Comparison of ENCODE assay signal across 8 mouse cellular contexts in the genomic region with DNA sequence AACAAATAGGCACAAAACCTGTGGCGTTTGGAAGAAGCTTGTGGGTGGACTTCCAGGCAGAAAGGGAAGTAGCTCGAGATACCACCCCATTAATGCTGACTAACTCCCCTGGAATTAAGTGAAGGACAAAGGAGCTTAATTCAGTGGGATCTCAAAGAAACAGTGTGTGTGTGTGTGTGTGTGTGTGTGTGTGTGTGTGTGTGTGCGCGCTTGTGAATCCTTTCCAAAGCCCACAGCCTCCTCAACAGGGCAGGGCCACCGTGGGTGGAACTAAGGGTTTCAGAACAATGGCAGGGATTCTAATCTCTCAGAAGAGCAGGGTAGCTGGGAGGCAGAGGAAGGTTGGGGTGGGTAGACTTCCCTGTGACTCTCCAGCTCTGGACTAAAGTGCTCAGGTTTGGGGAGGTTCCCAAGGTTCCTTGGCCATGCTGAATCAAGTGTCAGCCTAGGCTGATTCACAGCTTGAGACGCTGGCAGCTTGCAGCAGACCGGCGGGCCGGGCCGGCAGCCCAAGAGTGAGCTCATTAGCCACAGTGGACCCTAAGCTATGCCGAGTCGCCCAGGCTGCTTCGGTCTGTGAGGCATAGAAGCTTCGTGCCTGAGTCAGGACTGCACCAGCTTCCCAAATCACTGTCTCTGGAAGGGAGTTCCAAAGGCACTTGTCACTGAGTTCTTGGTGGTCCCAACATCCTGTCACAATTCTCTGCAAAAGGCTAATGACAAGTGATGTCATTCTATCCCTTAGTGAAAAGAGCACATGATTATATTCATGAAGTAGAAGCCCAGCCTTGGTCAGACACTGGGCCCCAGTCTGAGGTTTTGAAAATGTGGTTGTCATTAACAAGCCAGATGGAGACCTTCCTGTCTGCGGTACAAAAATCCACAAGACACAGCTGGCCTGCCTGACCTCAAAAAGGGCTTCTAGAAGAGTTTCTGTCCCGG. TPM values are rescaled to one million over a fixed set of nuclear protein-coding genes. Genes with fewer than 3 reads are reported as not detected.
DNase-seq lines count a peak whose midpoint lies in the region; ATAC-seq lines count a peak whose summit lies in the region.

No protein-coding gene starts in this region.

- H3K27ac ChIP-seq in neural tube, embryonic 15.5 days (replicated peaks), result no peak overlapping the region
- no peak overlapping the region for H3K27ac ChIP-seq in intestine, embryonic 15.5 days

- ATAC-seq in neural tube, embryonic 15.5 days (ENCODE audit: low FRiP score), result no peak
- peak; percentile 71 for ATAC-seq in granulocyte monocyte progenitor cell, adult 5-6 weeks (replicated peaks; ENCODE audit: poor library complexity, severe bottlenecking)
- peak; percentile 71 for ATAC-seq in megakaryocyte progenitor cell, adult 5-6 weeks (replicated peaks; ENCODE audit: poor library complexity)
- no peak for ATAC-seq in intestine, embryonic 15.5 days

- H3K4me2 ChIP-seq in neural tube, embryonic 15.5 days, result no peak overlapping the region
- H3K4me2 ChIP-seq in intestine, embryonic 15.5 days (replicated peaks), result no peak overlapping the region

- 0 out of 2 replicates have a peak, but pooled peaks cover 3% of the 10 kb centered on the region for H3K27me3 ChIP-seq in neural tube, embryonic 15.5 days (replicated peaks)
- no peaks in the 10 kb centered on the region for H3K27me3 ChIP-seq in intestine, embryonic 15.5 days (replicated peaks)

- no peak overlapping the region for H3K4me3 ChIP-seq in neural tube, embryonic 15.5 days (replicated peaks)
- H3K4me3 ChIP-seq in intestine, embryonic 15.5 days (replicated peaks), result no peak overlapping the region

- H3K4me1 ChIP-seq in neural tube, embryonic 15.5 days, result 0 out of 2 replicates have a peak, but pooled peaks cover 7% of the 10 kb centered on the region
- peaks cover 4% of the 10 kb centered on the region for H3K4me1 ChIP-seq in intestine, embryonic 15.5 days (replicated peaks)

- H3K9me3 ChIP-seq in neural tube, embryonic 15.5 days (replicated peaks), result no peaks in the 10 kb centered on the region
- H3K9me3 ChIP-seq in intestine, embryonic 15.5 days, result no peaks in the 10 kb centered on the region

- no peaks in the 10 kb centered on the region for H3K36me3 ChIP-seq in neural tube, embryonic 15.5 days
- H3K36me3 ChIP-seq in intestine, embryonic 15.5 days, result no peaks in the 10 kb centered on the region

- no peak overlapping the region for H3K9ac ChIP-seq in neural tube, embryonic 15.5 days (replicated peaks)
- no peak overlapping the region for H3K9ac ChIP-seq in intestine, embryonic 15.5 days

- DNase-seq in neural tube, embryonic 10.5 days (ENCODE audit: extremely low spot score, low spot score), result peak; percentile 32
- DNase-seq in embryo, embryonic 10 days (ENCODE audit: low spot score), result peak; percentile 54
- no peak for DNase-seq in left cerebral cortex, adult 11 months (ENCODE audit: low spot score)
- DNase-seq in B cell, adult 2 months, result no peak

- WGBS in neural tube, embryonic 15.5 days, result 46% methylated on average over 16 of the region's 16 CpGs
- 47% methylated on average over 16 of the region's 16 CpGs for WGBS in intestine, embryonic 15.5 days

RNA-seq across cellular contexts. Expression of a gene that starts 59.6 kb away (rescaled TPM):
- 14.4 and 17.7 TPM in 2 replicates for polyA plus RNA-seq in neural tube, embryonic 15.5 days (2015; fragmentation: Nextera tagmentation; extraction: Ambion mirVana)
- total RNA-seq in granulocyte monocyte progenitor cell, adult 5-6 weeks (2014; fragmentation: Nextera tagmentation), result 6.0 and 6.9 TPM in 2 replicates
- total RNA-seq in granulocyte monocyte progenitor cell, adult 5-6 weeks (2017), result 11.8 TPM in 2 replicates
- total RNA-seq in megakaryocyte progenitor cell, adult 5-6 weeks (2015), result 7.0 and 10.0 TPM in 2 replicates
- total RNA-seq in megakaryocyte progenitor cell, adult 5-6 weeks (2017), result 10.9 and 11.4 TPM in 2 replicates
- polyA plus RNA-seq in intestine, embryonic 15.5 days (2015; fragmentation: Nextera tagmentation; extraction: Ambion mirVana), result 8.4 and 8.5 TPM in 2 replicates

Comparison
In these comparisons a context has a peak if more than half of its experiments do, and no peak if none do; other contexts are left out.
1. DNase-seq: peak in neural tube, embryonic 10.5 days (single experiment) and embryo, embryonic 10 days (single experiment); none in left cerebral cortex, adult 11 months (single experiment) and B cell, adult 2 months (0 of 2).
2. ATAC-seq: peak in granulocyte monocyte progenitor cell, adult 5-6 weeks (single experiment) and megakaryocyte progenitor cell, adult 5-6 weeks (single experiment); none in neural tube, embryonic 15.5 days (single experiment) and intestine, embryonic 15.5 days (single experiment).